Mouse (Mus musculus): ENCODE measurements around the gene Gm49318. TPM values are rescaled to one million over a fixed set of nuclear protein-coding genes. Genes with fewer than 3 reads are reported as not detected.

Gm49318 gene
- polyA plus RNA-seq, 1 experiment = not detected

DNA sequence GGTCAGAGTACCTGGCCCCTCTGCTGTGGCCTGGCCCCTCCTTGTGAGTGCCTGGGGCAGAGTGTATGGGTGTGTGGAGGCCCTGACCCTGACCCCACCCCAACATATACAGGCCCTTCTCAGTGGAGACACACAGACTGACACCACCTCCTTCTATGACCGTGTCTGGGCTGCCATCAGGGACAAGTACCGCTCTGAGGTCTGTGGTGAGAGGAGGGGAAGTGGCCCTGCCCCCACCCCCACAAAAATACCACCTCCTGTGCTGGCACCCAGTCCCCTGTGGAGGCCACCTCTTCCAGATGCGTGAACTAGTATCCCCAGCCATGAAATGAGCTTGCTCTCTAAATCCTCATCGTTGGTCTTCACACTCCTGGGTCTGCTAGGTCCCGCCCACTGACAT is 60.0 kb downstream of the Gm49318 start:
- Histone ChIP-seq H3K4me1 (ENCODE audit: control insufficient read depth, insufficient read depth, low read length) (no peaks in the 10 kb centered on the region), H3K27ac (ENCODE audit: control insufficient read depth, insufficient read depth, low read depth, low read length) (no peak overlapping the region), H3K36me3 (ENCODE audit: control insufficient read depth, insufficient read depth, low read length) (no peaks in the 10 kb centered on the region; the same call in none of the 2 replicates), H3K4me3 (ENCODE audit: control insufficient read depth, low read depth, low read length) (no peak overlapping the region), H3K27me3 (ENCODE audit: control insufficient read depth, insufficient read depth, low read length) (no peaks in the 10 kb centered on the region)
- TF ChIP-seq POLR2A (IDR thresholded peaks at IDR 0.05; ENCODE audit: control insufficient read depth, low read depth, low read length) (no peak), CTCF (IDR thresholded peaks at IDR 0.05; ENCODE audit: control insufficient read depth, insufficient read depth, insufficient replicate concordance, low read depth, low read length) (no peak)

GRCm38 (mm10) chr9:22004546-22004945 is 66.5 kb downstream of the Gm49318 start:
- Histone ChIP-seq H3K4me1 (ENCODE audit: control insufficient read depth, insufficient read depth, low read length) (peaks cover 9% of the 10 kb centered on the region), H3K27ac (ENCODE audit: control insufficient read depth, insufficient read depth, low read depth, low read length) (no peak overlapping the region), H3K4me3 (ENCODE audit: control insufficient read depth, low read depth, low read length) (peak overlapping the region; percentile 83), H3K36me3 (ENCODE audit: control insufficient read depth, insufficient read depth, low read length) (no peaks in the 10 kb centered on the region; the same call in none of the 2 replicates), H3K27me3 (ENCODE audit: control insufficient read depth, insufficient read depth, low read length) (no peaks in the 10 kb centered on the region)
- no peak for TF ChIP-seq CTCF (IDR thresholded peaks at IDR 0.05; ENCODE audit: control insufficient read depth, insufficient read depth, insufficient replicate concordance, low read depth, low read length)
- no peak for TF ChIP-seq POLR2A (IDR thresholded peaks at IDR 0.05; ENCODE audit: control insufficient read depth, low read depth, low read length)

GRCm38 (mm10) chr9:22003163-22003554 is 67.9 kb downstream of the Gm49318 start:
- TF ChIP-seq CTCF (IDR thresholded peaks at IDR 0.05; ENCODE audit: control insufficient read depth, insufficient read depth, insufficient replicate concordance, low read depth, low read length) (no peak), POLR2A (IDR thresholded peaks at IDR 0.05; ENCODE audit: control insufficient read depth, low read depth, low read length) (no peak)
- Histone ChIP-seq H3K27me3 (ENCODE audit: control insufficient read depth, insufficient read depth, low read length) (no peaks in the 10 kb centered on the region), H3K27ac (ENCODE audit: control insufficient read depth, insufficient read depth, low read depth, low read length) (peak overlapping the region; percentile 41), H3K4me3 (ENCODE audit: control insufficient read depth, low read depth, low read length) (peak overlapping the region; percentile 83), H3K4me1 (ENCODE audit: control insufficient read depth, insufficient read depth, low read length) (peaks cover 9% of the 10 kb centered on the region), H3K36me3 (ENCODE audit: control insufficient read depth, insufficient read depth, low read length) (no peaks in the 10 kb centered on the region; the same call in none of the 2 replicates)

DNA sequence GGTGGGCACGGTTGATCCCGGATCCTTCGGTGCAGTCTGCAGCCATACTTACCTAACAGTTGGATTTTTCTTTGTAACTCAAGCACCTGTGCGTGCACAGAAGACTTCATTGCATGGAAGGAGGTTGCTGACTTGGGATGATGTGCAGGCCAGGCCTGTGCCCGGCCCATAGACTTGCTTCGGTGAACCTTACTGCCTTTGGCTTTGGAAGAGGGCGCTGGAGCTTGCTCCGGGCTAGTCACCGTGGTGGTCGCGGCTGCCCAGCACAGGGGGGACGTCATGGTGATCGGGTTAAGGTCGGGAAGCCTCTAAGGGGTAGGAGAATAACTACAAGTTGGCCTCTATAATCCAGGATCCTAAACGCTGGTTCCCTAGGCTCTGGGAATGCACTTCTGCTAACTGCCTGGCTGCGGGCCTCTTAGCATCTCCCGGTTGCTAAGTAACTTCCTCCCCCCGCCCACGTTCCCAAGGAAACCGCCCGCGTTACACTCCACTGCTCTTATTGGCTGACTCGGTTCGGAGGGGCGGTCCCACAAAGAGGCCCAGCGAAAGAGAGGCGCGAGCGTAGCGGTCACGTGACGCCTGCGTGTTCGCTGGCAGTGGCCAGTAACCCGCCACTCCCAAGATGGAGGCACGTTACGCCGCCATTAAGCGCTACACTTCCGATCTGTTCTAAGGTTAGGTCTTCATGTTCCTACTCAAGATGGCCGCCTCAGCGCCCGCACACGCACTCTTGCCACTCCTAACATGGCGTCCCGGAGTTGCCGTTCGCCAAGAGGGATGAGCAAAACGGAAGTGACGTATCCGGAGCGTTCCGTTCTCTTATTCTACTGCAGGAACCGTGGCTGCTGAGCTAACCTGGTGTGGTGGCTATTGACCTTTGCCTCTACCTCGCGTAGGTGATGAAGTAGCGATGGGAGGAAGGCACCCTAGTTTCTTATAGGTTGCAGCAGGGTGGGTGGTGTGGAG is 68.6 kb downstream of the Gm49318 start, which contains the start of the genes Ccdc151 and Prkcsh:
Ccdc151 (minus strand) TSS at position 441 of the 969 bp plus-strand sequence.
Prkcsh (plus strand) TSS at position 613 of the 969 bp plus-strand sequence.
- Histone ChIP-seq H3K4me3 (ENCODE audit: control insufficient read depth, low read depth, low read length) (peak within 1 kb of the TSS; percentile 83), H3K36me3 (ENCODE audit: control insufficient read depth, insufficient read depth, low read length) (peaks cover 2% of the 10 kb centered on the region)

GRCm38 (mm10) chr9:22001633-22002032 is 69.4 kb downstream of the Gm49318 start:
- Histone ChIP-seq H3K27ac (ENCODE audit: control insufficient read depth, insufficient read depth, low read depth, low read length) (no peak overlapping the region), H3K36me3 (ENCODE audit: control insufficient read depth, insufficient read depth, low read length) (peaks cover 2% of the 10 kb centered on the region), H3K4me3 (ENCODE audit: control insufficient read depth, low read depth, low read length) (peak overlapping the region; percentile 83), H3K27me3 (ENCODE audit: control insufficient read depth, insufficient read depth, low read length) (no peaks in the 10 kb centered on the region), H3K4me1 (ENCODE audit: control insufficient read depth, insufficient read depth, low read length) (peaks cover 9% of the 10 kb centered on the region)
- TF ChIP-seq CTCF (IDR thresholded peaks at IDR 0.05; ENCODE audit: control insufficient read depth, insufficient read depth, insufficient replicate concordance, low read depth, low read length) = no peak

More for the DNA sequence above, 68.6 kb downstream of the Gm49318 start, which contains the start of the genes Ccdc151 and Prkcsh:
- no peaks in the 10 kb centered on the region for H3K27me3 ChIP-seq (ENCODE audit: control insufficient read depth, insufficient read depth, low read length)
- peaks cover 9% of the 10 kb centered on the region for H3K4me1 ChIP-seq (ENCODE audit: control insufficient read depth, insufficient read depth, low read length)
- TF ChIP-seq POLR2A (IDR thresholded peaks at IDR 0.05; ENCODE audit: control insufficient read depth, low read depth, low read length) (peak; percentile 81), CTCF (IDR thresholded peaks at IDR 0.05; ENCODE audit: control insufficient read depth, insufficient read depth, insufficient replicate concordance, low read depth, low read length) (0 out of 2 replicates have a peak, but pooled peaks have one; percentile 4)
- H3K27ac ChIP-seq (ENCODE audit: control insufficient read depth, insufficient read depth, low read depth, low read length) = peak within 1 kb of the TSS; percentile 92

DNA sequence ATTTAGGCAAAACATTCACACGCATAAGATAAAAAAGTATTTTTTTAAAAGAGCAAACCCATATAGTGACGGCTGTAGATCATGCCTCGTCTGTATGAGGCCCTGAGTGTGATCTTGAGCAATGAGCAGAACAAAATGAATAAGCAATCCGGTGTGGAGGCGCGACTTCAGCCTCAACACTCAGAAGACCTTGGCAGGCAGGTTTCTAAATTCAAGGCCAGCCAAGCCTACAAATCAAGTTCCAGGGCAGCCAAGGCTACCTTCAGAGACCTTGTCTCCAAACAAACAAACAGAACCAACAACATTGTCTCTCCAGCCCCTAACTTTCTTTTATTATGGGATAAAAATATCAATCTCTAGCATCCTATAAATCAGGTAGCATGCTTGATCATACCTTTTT is 70.8 kb downstream of the Gm49318 start:
- no peak overlapping the region; the same call in 1 of the 2 replicates for H3K4me3 ChIP-seq (ENCODE audit: control insufficient read depth, low read depth, low read length)
- TF ChIP-seq CTCF (IDR thresholded peaks at IDR 0.05; ENCODE audit: control insufficient read depth, insufficient read depth, insufficient replicate concordance, low read depth, low read length) (no peak), POLR2A (IDR thresholded peaks at IDR 0.05; ENCODE audit: control insufficient read depth, low read depth, low read length) (no peak)
- peaks cover 2% of the 10 kb centered on the region; the same call in 1 of the 2 replicates for H3K36me3 ChIP-seq (ENCODE audit: control insufficient read depth, insufficient read depth, low read length)
- no peaks in the 10 kb centered on the region for H3K27me3 ChIP-seq (ENCODE audit: control insufficient read depth, insufficient read depth, low read length)
- H3K27ac ChIP-seq (ENCODE audit: control insufficient read depth, insufficient read depth, low read depth, low read length) = no peak overlapping the region
- peaks cover 9% of the 10 kb centered on the region for H3K4me1 ChIP-seq (ENCODE audit: control insufficient read depth, insufficient read depth, low read length)

- H3K4me3 ChIP-seq (ENCODE audit: control insufficient read depth, low read depth, low read length) = no peak overlapping the region
- no peak overlapping the region for H3K27ac ChIP-seq (ENCODE audit: control insufficient read depth, insufficient read depth, low read depth, low read length)
- no peaks in the 10 kb centered on the region for H3K27me3 ChIP-seq (ENCODE audit: control insufficient read depth, insufficient read depth, low read length)
- peaks cover 2% of the 10 kb centered on the region for H3K36me3 ChIP-seq (ENCODE audit: control insufficient read depth, insufficient read depth, low read length)
- peaks cover 4% of the 10 kb centered on the region for H3K4me1 ChIP-seq (ENCODE audit: control insufficient read depth, insufficient read depth, low read length)
- TF ChIP-seq POLR2A (IDR thresholded peaks at IDR 0.05; ENCODE audit: control insufficient read depth, low read depth, low read length) (no peak), CTCF (IDR thresholded peaks at IDR 0.05; ENCODE audit: control insufficient read depth, insufficient read depth, insufficient replicate concordance, low read depth, low read length) (no peak)
Observed at GRCm38 (mm10) chr9:21996178-21996867, 74.7 kb downstream of the Gm49318 start.
